Mouse (Mus musculus) CH12F3 (cell line): Measurements from ENCODE around the gene Ppp1r11.

Source experiments
- in situ Hi-C: fragments of 300-500 bp; cut with MboI; formaldehyde crosslinking; loops from 2 replicates; pipeline ENCODE4 v1.14.3; 2020; ENCODE audit warnings: low sequenced_read_pairs

Gene Ppp1r11

GRCm38 (mm10) chr17:36922715-36923114, 28.8 kb downstream of the Ppp1r11 start:
- in situ Hi-C loops: loop anchor here (25.0 kb wide), 1 partner anchor 290 kb away; the partner anchor contains the start of genes Olfr94, Olfr95 and Olfr96

- in situ Hi-C loops: loop anchor here (25.0 kb wide), 1 partner anchor 292 kb away; the partner anchor contains the start of genes Olfr94, Olfr95 and Olfr96
Measured at GRCm38 (mm10) chr17:36920239-36920638, 31.3 kb downstream of the Ppp1r11 start.

- in situ Hi-C loops: loop anchor here (25.0 kb wide), 1 partner anchor 297 kb away; the partner anchor contains the start of genes Olfr94, Olfr95 and Olfr96
Measured at GRCm38 (mm10) chr17:36915076-36915475, 36.5 kb downstream of the Ppp1r11 start.

DNA sequence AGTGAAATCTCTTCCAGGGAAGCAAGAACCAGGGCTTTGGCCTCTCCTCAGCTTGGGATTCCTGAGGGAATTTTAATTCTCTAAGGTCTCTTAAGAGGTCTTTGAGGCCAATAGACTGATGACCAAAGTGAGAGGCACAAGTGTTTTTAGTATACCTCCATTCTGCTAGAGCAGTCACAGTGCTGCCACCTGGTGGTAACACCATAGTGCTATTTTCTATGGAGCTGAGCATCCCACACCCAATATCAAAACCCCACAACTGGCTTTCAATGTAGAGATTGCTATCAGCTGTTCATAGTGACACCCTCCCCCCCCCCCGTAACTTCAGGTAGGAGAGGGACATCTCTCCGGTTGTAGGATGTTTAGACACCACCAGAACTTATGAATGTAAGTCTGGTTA, 37.4 kb downstream of the Ppp1r11 start:
- in situ Hi-C loops: loop anchor here (25.0 kb wide), 1 partner anchor 298 kb away; the partner anchor contains the start of genes Olfr94, Olfr95 and Olfr96

GRCm38 (mm10) chr17:36912031-36912430, 39.5 kb downstream of the Ppp1r11 start:
- in situ Hi-C loops: loop anchor here (25.0 kb wide), 1 partner anchor 300 kb away; the partner anchor contains the start of genes Olfr94, Olfr95 and Olfr96

DNA sequence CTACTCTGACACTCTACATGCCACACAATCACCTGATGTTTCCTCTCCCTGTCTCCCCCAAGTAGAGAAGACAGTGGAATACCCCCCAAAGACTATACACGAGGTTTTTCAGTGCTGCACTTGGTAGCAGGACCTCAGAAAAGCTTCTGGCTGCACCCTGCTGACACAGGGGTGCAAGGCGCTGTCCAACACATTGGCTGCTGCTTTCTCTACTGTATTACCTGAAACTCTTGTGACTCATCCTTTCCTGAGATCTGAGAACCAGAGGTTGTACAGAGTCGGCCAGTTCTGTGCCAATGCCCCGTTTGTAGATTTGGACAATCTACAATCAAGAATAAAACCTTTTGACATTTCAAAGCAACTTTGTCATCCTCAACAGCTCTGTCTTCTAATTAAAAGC, 41.7 kb downstream of the Ppp1r11 start:
- in situ Hi-C loops: loop anchor here (25.0 kb wide), 1 partner anchor 302 kb away; the partner anchor contains the start of genes Olfr94, Olfr95 and Olfr96

DNA sequence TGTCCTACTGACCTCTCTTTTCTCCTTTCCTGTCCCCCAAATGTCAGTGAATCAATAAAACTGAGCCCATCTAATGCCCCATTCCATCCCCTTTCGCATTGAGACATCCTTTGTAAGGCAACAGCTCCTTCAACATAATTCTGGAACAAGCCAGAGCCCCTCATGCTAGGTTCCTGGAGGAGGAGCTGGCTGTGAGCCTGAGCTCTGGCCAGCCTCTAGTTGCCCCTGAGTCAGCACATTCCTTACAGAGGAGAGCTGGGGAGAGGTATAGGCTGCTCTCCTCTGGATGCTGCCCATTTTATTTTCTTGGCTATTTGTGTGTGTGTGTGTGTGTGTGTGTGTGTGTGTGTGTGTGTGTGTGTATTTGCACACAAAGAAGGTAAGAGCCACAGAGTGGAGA, 43.3 kb downstream of the Ppp1r11 start:
- in situ Hi-C loops: loop anchor here (25.0 kb wide), 1 partner anchor 304 kb away; the partner anchor contains the start of genes Olfr94, Olfr95 and Olfr96

DNA sequence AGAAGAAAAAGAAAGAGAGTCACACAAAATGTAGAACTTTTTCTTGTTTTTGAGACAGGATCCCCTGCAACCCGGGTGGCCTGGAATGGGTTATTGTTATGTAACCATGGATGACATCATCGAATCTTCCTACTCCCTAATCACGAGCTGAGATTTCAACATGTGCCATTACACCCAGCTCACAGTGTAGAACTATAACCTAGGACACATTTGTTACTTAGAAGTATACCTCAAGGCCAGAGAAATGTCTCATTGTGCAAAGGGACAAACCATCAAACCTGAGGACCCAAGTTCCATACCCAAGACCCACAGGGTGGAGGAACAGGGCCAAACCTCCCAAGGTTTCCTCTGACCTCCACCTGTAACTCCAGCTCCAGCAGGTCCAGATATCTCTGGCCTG, 47.9 kb downstream of the Ppp1r11 start:
- in situ Hi-C loops: loop anchor here (25.0 kb wide), 1 partner anchor 309 kb away; the partner anchor contains the start of genes Olfr94, Olfr95 and Olfr96

GRCm38 (mm10) chr17:36900691-36901090, 50.9 kb downstream of the Ppp1r11 start:
- in situ Hi-C loops: loop anchor here (25.0 kb wide), 1 partner anchor 312 kb away; the partner anchor contains the start of genes Olfr94, Olfr95 and Olfr96

- in situ Hi-C loops: loop anchor here (25.0 kb wide), 1 partner anchor 312 kb away; the partner anchor contains the start of genes Olfr94, Olfr95 and Olfr96
Measured at GRCm38 (mm10) chr17:36900001-36900400, 51.5 kb downstream of the Ppp1r11 start.

- in situ Hi-C loops: no loop called here
Measured at GRCm38 (mm10) chr17:36899376-36899775, 52.2 kb downstream of the Ppp1r11 start.
